Mouse (Mus musculus) macrophage (primary cell): ENCODE data around the gene Cdip1. TPM values are rescaled to one million over a fixed set of nuclear protein-coding genes. Genes with fewer than 3 reads are reported as not detected.
"Not testable (repeated sequence)": the region's sequence is repeated elsewhere in the genome, so short reads cannot be mapped to it uniquely, and the experiment has no call there.

Experiments
- H3K27ac ChIP-seq: fragments of 350-480 bp; formaldehyde crosslinking; 2 replicates; pipeline ENCODE4 v1.9.0; 2021
- H3K36me3 ChIP-seq: fragments of 350-480 bp; formaldehyde crosslinking; 2 replicates; pipeline ENCODE4 v1.9.0; 2021; ENCODE audit errors: inconsistent target
- H3K4me3 ChIP-seq: fragments of 350-480 bp; formaldehyde crosslinking; 2 replicates; pipeline ENCODE4 v1.9.0; 2021; ENCODE audit errors: inconsistent target
- H3K79me2 ChIP-seq: fragments of 350-480 bp; formaldehyde crosslinking; 2 replicates; pipeline ENCODE4 v1.9.0; 2021; ENCODE audit errors: inconsistent target
- WGBS: methylation state at CpG from one replicate; pipeline ENCODE4 v1.1.7; 2026; ENCODE audit warnings: inconsistent platforms; ENCODE audit not compliant: missing documents; 5-methylcytosine and 5-hydroxymethylcytosine counted together
- polyA plus RNA-seq: library from polyadenylated mRNA; stranded (reverse); fragments of 250-400 nt; gene quantifications from 3 replicates; pipeline ENCODE4 v1.2.4, GENCODE M21; 2018; ENCODE audit warnings: inconsistent platforms

Cdip1 gene
- polyA plus RNA-seq, 1 experiment from 2014 or later, result 20.4 TPM

DNA sequence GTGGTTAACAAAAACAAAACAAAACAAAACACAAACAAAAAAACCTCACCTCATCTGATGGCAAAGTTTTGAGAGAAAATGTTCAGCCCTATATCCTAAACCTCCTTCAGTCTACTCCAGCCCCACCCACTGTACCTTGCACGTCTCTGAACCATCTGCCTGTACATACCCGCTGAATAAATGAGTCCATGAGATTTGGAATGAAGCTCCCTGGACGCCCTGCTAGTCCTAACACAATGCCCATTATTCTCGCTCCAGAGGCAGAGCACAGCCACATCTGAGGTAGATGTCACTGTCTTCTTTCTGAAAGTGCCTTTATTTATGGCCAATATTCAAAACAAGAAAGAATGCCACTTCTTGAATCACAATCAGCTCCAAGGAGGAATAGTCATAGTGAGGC is 4.4 kb downstream of the Cdip1 start:
- Histone ChIP-seq H3K36me3 (no peaks in the 10 kb centered on the region), H3K4me3 (no peak overlapping the region), H3K27ac (no peak overlapping the region), H3K79me2 (peaks cover 90% of the 10 kb centered on the region)
- 92% methylated on average over 4 of the region's 4 CpGs for WGBS

DNA sequence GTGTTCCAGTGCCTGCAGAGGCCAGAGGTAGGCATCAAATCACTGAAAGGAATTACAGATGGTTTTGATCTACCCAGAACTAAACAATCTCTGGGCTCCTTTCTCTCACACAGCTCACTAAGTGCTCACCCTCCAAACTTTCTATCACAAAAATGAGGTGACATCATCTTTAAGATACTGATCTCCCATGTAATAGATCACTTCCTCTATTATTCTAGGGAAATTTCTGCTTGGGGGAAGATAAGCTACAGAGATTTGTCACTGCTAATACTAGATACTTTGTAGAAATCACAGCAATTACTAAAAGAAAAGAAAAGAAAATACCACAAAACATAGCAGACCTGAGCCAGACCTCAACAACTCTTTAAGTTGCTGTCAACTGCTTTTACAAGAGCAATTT is 7.6 kb downstream of the Cdip1 start:
- Histone ChIP-seq H3K27ac (no peak overlapping the region), H3K4me3 (no peak overlapping the region), H3K79me2 (peaks cover 100% of the 10 kb centered on the region), H3K36me3 (no peaks in the 10 kb centered on the region)

GRCm38 (mm10) chr16:4781524-4782196 is 8.4 kb downstream of the Cdip1 start:
- no peak overlapping the region for H3K4me3 ChIP-seq
- WGBS, result 86% methylated on average over 5 of the region's 5 CpGs
- no peak overlapping the region for H3K27ac ChIP-seq
- peaks cover 97% of the 10 kb centered on the region for H3K79me2 ChIP-seq
- H3K36me3 ChIP-seq, result no peaks in the 10 kb centered on the region

DNA sequence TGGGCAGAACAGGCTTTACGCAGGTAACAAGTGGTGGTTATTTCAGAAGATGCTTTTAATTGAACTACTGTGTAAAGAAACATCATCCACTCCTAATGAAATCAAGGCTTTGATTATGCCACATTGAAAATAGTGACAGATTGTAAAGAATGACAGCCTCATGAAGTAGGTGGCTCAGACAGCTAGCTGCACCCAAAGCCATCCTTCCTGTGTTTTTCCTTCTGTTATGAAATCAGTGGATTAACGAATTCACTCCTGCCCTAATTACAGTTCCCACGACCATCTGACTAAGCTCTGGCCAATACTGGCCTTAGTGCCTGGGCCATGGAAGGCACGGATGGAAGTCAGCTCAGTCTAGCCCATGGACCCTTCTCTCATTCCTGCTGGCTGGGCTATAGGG is 11.2 kb downstream of the Cdip1 start:
- peaks cover 97% of the 10 kb centered on the region for H3K79me2 ChIP-seq
- 95% methylated on average over 4 of the region's 4 CpGs for WGBS
- no peak overlapping the region for H3K27ac ChIP-seq
- no peaks in the 10 kb centered on the region for H3K36me3 ChIP-seq
- H3K4me3 ChIP-seq, result no peak overlapping the region

DNA sequence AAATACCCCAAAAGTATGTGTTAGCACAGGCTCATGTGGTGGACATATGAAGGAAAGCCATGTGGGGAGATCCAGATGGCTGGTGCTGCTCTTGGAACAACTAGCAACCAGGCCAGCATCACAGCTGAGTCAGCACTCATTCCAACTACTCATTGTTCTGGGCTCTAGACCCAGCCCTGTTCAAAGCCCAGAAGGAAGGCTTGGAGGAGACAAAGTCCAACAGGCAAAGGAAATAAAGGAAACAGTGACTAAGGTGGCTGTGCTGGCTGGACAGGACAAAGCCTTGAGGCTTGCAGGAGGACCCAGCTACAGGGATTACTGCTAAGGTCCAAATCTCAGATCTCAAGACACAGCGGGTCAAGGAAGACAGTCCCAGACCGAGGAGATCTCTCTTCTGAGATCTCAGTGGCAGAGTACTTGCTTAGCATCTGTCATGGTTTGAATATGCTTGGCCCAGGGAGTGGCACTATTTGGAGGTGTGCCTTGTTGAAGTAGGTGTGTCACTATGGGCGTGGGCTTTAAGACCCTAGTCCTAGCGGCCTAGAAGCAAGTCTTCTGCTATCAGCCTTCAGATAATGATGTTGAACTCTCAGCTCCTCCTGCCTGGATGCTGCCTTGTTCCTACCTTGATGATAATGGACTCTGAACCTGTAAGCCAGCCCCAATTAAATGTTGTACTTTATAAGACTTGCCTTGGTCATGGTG is 12.0 kb downstream of the Cdip1 start:
- WGBS, result 89% methylated on average over 4 of the region's 4 CpGs
- H3K4me3 ChIP-seq, result no peak overlapping the region
- no peaks in the 10 kb centered on the region for H3K36me3 ChIP-seq
- peak overlapping the region; percentile 78 for H3K27ac ChIP-seq
- H3K79me2 ChIP-seq, result peaks cover 97% of the 10 kb centered on the region

DNA sequence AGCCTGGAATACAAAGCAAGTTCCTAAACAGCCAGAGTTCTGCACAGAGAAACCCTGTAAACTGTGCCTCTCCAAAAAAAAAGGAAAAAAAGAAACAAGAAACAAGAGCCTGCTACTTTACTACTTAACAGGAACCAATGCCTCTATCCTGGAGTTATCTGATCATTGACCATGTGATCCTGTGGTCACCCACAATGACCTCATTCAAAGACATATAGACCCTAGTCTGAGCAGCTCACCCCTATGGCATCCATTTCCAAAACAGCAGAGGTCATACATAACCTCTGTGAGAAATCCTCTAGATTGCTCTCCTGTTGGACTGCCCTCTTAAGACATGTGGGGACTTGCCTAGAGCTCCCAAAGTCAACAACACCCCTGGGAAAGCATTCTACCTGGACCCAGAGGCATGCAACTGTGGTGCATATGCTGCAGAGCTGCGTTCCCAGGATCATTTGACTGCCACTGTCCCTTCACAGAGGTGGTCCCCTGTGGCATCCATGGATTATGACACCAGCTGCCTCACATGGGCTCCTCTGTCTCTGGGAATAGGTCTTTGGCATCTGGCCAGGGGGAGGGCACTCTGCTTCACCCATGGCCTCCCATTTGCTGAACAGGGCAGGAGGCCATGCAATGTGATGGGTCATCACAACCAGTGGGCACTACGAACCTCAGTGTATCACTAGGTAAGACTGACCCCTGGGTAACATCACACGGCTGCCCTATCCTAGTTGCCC is 12.8 kb downstream of the Cdip1 start:
- 96% methylated on average over 3 of the region's 3 CpGs for WGBS
- peaks cover 97% of the 10 kb centered on the region for H3K79me2 ChIP-seq

GRCm38 (mm10) chr16:4773289-4773970 is 16.7 kb downstream of the Cdip1 start:
- Histone ChIP-seq H3K27ac (no peak overlapping the region), H3K79me2 (peaks cover 97% of the 10 kb centered on the region), H3K4me3 (no peak overlapping the region), H3K36me3 (peaks cover 23% of the 10 kb centered on the region)
- WGBS, result 64% methylated on average over 1 of the region's 1 CpGs

More for the DNA sequence above, 12.8 kb downstream of the Cdip1 start:
- Histone ChIP-seq H3K4me3 (no peak overlapping the region), H3K27ac (peak overlapping the region; percentile 78), H3K36me3 (no peaks in the 10 kb centered on the region)

DNA sequence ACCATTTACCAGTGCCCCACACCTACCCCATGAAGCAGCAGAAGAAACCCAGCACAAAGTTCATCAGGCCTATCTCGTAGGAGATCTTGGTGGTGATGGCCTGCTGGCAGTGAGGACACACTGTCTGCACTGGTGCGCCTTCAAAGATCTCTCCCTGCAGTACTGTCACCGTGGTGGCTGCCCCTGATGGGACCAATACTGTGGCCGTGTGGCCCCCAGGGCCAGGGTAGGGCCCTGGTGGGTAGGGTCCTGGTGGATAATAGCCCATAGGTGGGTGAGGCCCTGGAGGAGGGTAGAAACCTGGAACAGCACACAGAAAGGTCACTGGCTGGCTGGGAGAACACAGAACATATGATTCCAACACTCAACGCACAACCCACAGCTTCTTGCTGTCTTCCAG is 21.4 kb downstream of the Cdip1 start:
- Histone ChIP-seq H3K4me3 (no peak overlapping the region), H3K79me2 (peaks cover 74% of the 10 kb centered on the region; the same call in 1 of the 2 replicates), H3K27ac (no peak overlapping the region), H3K36me3 (peaks cover 69% of the 10 kb centered on the region)
- 94% methylated on average over 5 of the region's 5 CpGs for WGBS

GRCm38 (mm10) chr16:4767012-4767790 is 22.9 kb downstream of the Cdip1 start:
- H3K79me2 ChIP-seq, result peaks cover 74% of the 10 kb centered on the region
- H3K27ac ChIP-seq, result no peak overlapping the region
- no peak overlapping the region for H3K4me3 ChIP-seq
- peaks cover 80% of the 10 kb centered on the region for H3K36me3 ChIP-seq
- 90% methylated on average over 6 of the region's 6 CpGs for WGBS

DNA sequence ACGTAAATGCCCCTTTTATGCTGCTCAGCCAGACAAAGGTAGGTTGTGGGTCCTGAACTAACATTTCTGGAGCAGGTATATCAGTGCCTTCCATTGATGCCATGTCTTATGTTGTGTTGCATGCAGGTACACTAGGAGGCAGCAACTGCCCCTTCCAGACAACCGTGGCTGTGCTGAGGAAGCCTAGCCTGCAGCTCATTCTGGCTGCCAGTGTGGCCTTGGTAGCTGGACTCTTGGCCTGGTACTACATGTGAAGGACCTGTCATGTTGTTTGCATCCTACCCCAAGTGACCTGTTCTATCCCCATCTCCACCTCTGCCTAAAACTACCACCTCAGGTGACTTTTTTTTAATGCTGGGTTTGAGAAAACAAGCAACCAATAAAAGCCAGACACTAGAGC is 24.2 kb downstream of the Cdip1 start:
- no peak overlapping the region for H3K27ac ChIP-seq
- 95% methylated on average over 2 of the region's 2 CpGs for WGBS
- peaks cover 74% of the 10 kb centered on the region for H3K79me2 ChIP-seq
- peaks cover 80% of the 10 kb centered on the region for H3K36me3 ChIP-seq
- no peak overlapping the region for H3K4me3 ChIP-seq

GRCm38 (mm10) chr16:4763276-4763675 is 26.8 kb downstream of the Cdip1 start:
- peaks cover 74% of the 10 kb centered on the region for H3K79me2 ChIP-seq
- H3K36me3 ChIP-seq, result peaks cover 56% of the 10 kb centered on the region
- 46% methylated on average over 2 of the region's 2 CpGs for WGBS
- no peak overlapping the region for H3K27ac ChIP-seq
- H3K4me3 ChIP-seq, result no peak overlapping the region

- H3K36me3 ChIP-seq, result peaks cover 47% of the 10 kb centered on the region
- WGBS, result 85% methylated on average over 4 of the region's 4 CpGs
Measured at GRCm38 (mm10) chr16:4762437-4762836, 27.7 kb downstream of the Cdip1 start.

GRCm38 (mm10) chr16:4756660-4757335 is 33.3 kb downstream of the Cdip1 start:
- Histone ChIP-seq H3K4me3 (peak overlapping the region; percentile 18), H3K79me2 (peaks cover 90% of the 10 kb centered on the region), H3K27ac (peak overlapping the region; percentile 40)
- not testable (repeated sequence) for H3K36me3 ChIP-seq
- 8% methylated on average over 4 of the region's 42 CpGs for WGBS

More at GRCm38 (mm10) chr16:4762437-4762836, 27.7 kb downstream of the Cdip1 start:
- peaks cover 80% of the 10 kb centered on the region for H3K79me2 ChIP-seq
- H3K4me3 ChIP-seq, result no peak overlapping the region
- H3K27ac ChIP-seq, result no peak overlapping the region
